In genomic region chr8:20822434-20822833, GRCm38 (mm10) we compare ENCODE assay signal across 8 mouse cellular contexts.
A peak's percentile ranks its signal among the peaks of the same experiment; 100 is the strongest.
DNase-seq lines count a peak whose midpoint lies in the region.
"Not testable (repeated sequence)": the region's sequence is repeated elsewhere in the genome, so short reads cannot be mapped to it uniquely, and the experiment has no call there.

No protein-coding gene starts in this region.

- intact Hi-C loops in gastrocnemius, postnatal 36 days (cut with DNase I): not testable (repeated sequence)

- DNase-seq in adrenal gland, adult 18-20 months (ENCODE audit: low spot score in 2 of 2): peak; percentile 35 to 55
- DNase-seq in cerebellum, postnatal 14 days: peak; percentile 13 to 21
- DNase-seq in gastrocnemius, postnatal 36 days: peak; percentile 5 to 63
- DNase-seq in kidney, adult 18-20 months: peak; percentile 53
- DNase-seq in layer of hippocampus, postnatal 14 days (ENCODE audit: low spot score in 2 of 2): peak; percentile 28 to 35
- peak; percentile 23 for DNase-seq in lung, postnatal 14 days
- peak; percentile 31 to 36 for DNase-seq in right cerebral cortex, postnatal 36 days (ENCODE audit: low spot score in 2 of 2)
- DNase-seq in thymus, postnatal 36 days: peak; percentile 27 to 32

Comparison
In these comparisons a context has a peak if more than half of its experiments do, and no peak if none do; other contexts are left out.
1. Peak in every context shown above with its lines: DNase-seq.